Mouse (Mus musculus) megakaryocyte-erythroid progenitor cell, adult 5-6 weeks (primary cell): ENCODE data around the gene Kif13a. TPM values are rescaled to one million over a fixed set of nuclear protein-coding genes. Genes with fewer than 3 reads are reported as not detected.
A peak's percentile ranks its signal among the peaks of the same experiment; 100 is the strongest.

Experiments
- ATAC-seq: replicated peaks from 2 replicates; pipeline ENCODE4 v1.8.0; 2016; ENCODE audit warnings: mild to moderate bottlenecking, inconsistent platforms; ENCODE audit not compliant: severe bottlenecking, poor library complexity, low FRiP score, low TSS enrichment
- total RNA-seq, 2 experiments: library from RNA; stranded (forward) in 1 of 2; stranded (reverse) in 1 of 2; fragments of 200-1000, 215-1000 nt in 1 of 2; fragments of >200 nt in 1 of 2; fragmentation: Nextera tagmentation in 1 of 2; gene quantifications; 2 replicates each; pipeline ENCODE4 v1.2.3; 2014 to 2017

Gene Kif13a
- total RNA-seq, 2 experiments from 2014 or later: 15.0 to 35.3 TPM

- ATAC-seq: no peak
Measured at GRCm38 (mm10) chr13:46852470-46852869, 77.2 kb downstream of the Kif13a start.

GRCm38 (mm10) chr13:46845456-46845855 lies 84.2 kb downstream of the Kif13a start:
- ATAC-seq: no peak

- ATAC-seq: no peak
Measured at GRCm38 (mm10) chr13:46844561-46845235, 85.0 kb downstream of the Kif13a start.

- no peak for ATAC-seq
Measured at GRCm38 (mm10) chr13:46843646-46844045, 86.0 kb downstream of the Kif13a start.

GRCm38 (mm10) chr13:46842185-46842584 lies 87.5 kb downstream of the Kif13a start:
- no peak for ATAC-seq

- ATAC-seq: no peak
Measured at GRCm38 (mm10) chr13:46841668-46842067, 88.0 kb downstream of the Kif13a start.

- ATAC-seq: no peak
Measured at GRCm38 (mm10) chr13:46840676-46841075, 89.0 kb downstream of the Kif13a start.

GRCm38 (mm10) chr13:46839236-46839635 lies 90.4 kb downstream of the Kif13a start:
- no peak for ATAC-seq

- ATAC-seq: no peak
Measured at GRCm38 (mm10) chr13:46838551-46838950, 91.1 kb downstream of the Kif13a start.

GRCm38 (mm10) chr13:46835351-46835750 lies 94.3 kb downstream of the Kif13a start:
- no peak for ATAC-seq

- ATAC-seq: no peak
Measured at GRCm38 (mm10) chr13:46834805-46835204, 94.9 kb downstream of the Kif13a start.

- ATAC-seq: no peak
Measured at GRCm38 (mm10) chr13:46833586-46833985, 96.1 kb downstream of the Kif13a start.

GRCm38 (mm10) chr13:46832956-46833355 lies 96.7 kb downstream of the Kif13a start:
- no peak for ATAC-seq

- no peak for ATAC-seq
Measured at GRCm38 (mm10) chr13:46823271-46823670, 106.4 kb downstream of the Kif13a start.

- ATAC-seq: peak; percentile 87
Measured at GRCm38 (mm10) chr13:46822200-46822599, 107.5 kb downstream of the Kif13a start.

- peak; percentile 79 for ATAC-seq
Measured at GRCm38 (mm10) chr13:46819729-46820223, 109.9 kb downstream of the Kif13a start.

- no peak for ATAC-seq
Measured at GRCm38 (mm10) chr13:46819202-46819728, 110.4 kb downstream of the Kif13a start.

- no peak for ATAC-seq
Measured at GRCm38 (mm10) chr13:46818374-46818773, 111.3 kb downstream of the Kif13a start.

GRCm38 (mm10) chr13:46812648-46813184 lies 117.0 kb downstream of the Kif13a start:
- no peak for ATAC-seq

GRCm38 (mm10) chr13:46811696-46812095 lies 118.0 kb downstream of the Kif13a start:
- no peak for ATAC-seq

- no peak for ATAC-seq
Measured at GRCm38 (mm10) chr13:46810613-46811012, 119.1 kb downstream of the Kif13a start.
